Mouse (Mus musculus) limb, embryonic 15.5 days (tissue): Measurements from ENCODE around the gene Tmem150a. TPM values are rescaled to one million over a fixed set of nuclear protein-coding genes. Genes with fewer than 3 reads are reported as not detected.

Experiments used
- ATAC-seq: fragments of 200-750 bp; cut with Nextera tagmentation; 2 replicates; pipeline ENCODE4 v1.8.0; 2017; ENCODE audit warnings: low read depth, moderate TSS enrichment; ENCODE audit not compliant: insufficient number of reproducible peaks, low FRiP score, low TSS enrichment
- H3K27ac ChIP-seq: fragments of 300-500 bp; sonication (generic); 2 replicates; pipeline ENCODE4 v1.5.1; 2015; ENCODE audit warnings: moderate library complexity, mild to moderate bottlenecking, inconsistent platforms
- H3K27me3 ChIP-seq: fragments of 300-500 bp; sonication (generic); 2 replicates; pipeline ENCODE4 v1.6.1; 2015; ENCODE audit warnings: inconsistent platforms
- H3K36me3 ChIP-seq: fragments of 300-500 bp; sonication (generic); 2 replicates; pipeline ENCODE4 v1.6.1; 2015; ENCODE audit warnings: inconsistent platforms
- H3K4me1 ChIP-seq: fragments of 300-500 bp; sonication (generic); 2 replicates; pipeline ENCODE4 v1.6.1; 2015; ENCODE audit warnings: inconsistent platforms
- H3K4me2 ChIP-seq: fragments of 300-500 bp; sonication (generic); 2 replicates; pipeline ENCODE4 v1.6.1; 2015; ENCODE audit warnings: mild to moderate bottlenecking, inconsistent platforms
- H3K4me3 ChIP-seq: fragments of 300-500 bp; sonication (generic); 2 replicates; pipeline ENCODE4 v1.5.1; 2015; ENCODE audit warnings: mild to moderate bottlenecking, inconsistent platforms
- H3K9ac ChIP-seq: fragments of 300-500 bp; sonication (generic); 2 replicates; pipeline ENCODE4 v1.6.1; 2015; ENCODE audit warnings: inconsistent platforms
- H3K9me3 ChIP-seq: fragments of 300-500 bp; sonication (generic); 2 replicates; pipeline ENCODE4 v1.6.1; 2016; ENCODE audit warnings: inconsistent platforms
- WGBS: fragments of 180-500 bp; shearing (Covaris S2); methylation state at CpG from one replicate; pipeline ENCODE4 v1.1.7; 2015; 5-methylcytosine and 5-hydroxymethylcytosine counted together
- polyA plus RNA-seq: library from polyadenylated mRNA; unstranded; fragments of >200 nt; fragmentation: Nextera tagmentation; extraction: Ambion mirVana; gene quantifications from 2 replicates; pipeline ENCODE4 v1.2.1, GENCODE M21; 2015

Gene Tmem150a
- polyA plus RNA-seq, 1 experiment from 2014 or later: 12.6 TPM

DNA sequence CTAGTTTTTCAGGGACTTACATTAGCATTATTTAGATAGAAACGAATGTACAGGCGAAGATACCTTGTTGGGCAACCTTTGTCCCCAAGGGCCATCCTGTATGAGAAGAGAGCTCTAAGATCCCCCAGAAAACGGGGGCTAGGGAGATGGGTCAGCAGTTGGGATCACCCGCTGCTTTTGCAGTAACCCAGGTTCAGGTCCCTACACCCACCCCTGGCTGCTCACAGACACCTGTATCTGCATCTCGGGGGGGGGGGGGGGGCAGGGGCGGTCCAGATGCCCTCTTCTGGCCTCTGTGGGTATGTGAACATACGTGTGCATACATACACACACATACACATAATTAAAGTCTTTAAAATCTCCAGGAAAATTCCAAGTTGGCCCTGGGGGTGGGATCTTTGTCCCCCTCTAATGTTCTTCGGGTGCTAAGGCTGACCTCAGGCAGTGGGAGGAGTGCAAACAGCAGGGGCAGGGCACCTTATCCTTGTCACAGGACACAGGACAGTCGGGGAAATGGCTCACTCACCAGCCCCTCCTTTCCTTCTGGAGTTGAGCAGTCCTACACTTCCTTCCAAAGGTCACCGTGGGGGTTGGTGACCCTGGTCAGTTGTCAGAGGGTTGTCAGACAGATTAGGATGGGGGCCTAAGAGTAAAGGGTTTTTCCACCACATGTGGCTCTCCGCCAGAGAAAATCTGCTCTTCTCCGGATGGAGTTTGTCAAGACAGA is 35.7 kb downstream of the Tmem150a start:
- WGBS: 22% methylated on average over 12 of the region's 12 CpGs
- Histone ChIP-seq H3K27ac (peak overlapping the region; percentile 89), H3K4me1 (peaks cover 29% of the 10 kb centered on the region), H3K36me3 (peaks cover 8% of the 10 kb centered on the region; the same call in 1 of the 2 replicates), H3K9ac (peak overlapping the region; percentile 57; the same call in 1 of the 2 replicates), H3K4me2 (peak overlapping the region; percentile 61), H3K4me3 (peak overlapping the region; percentile 49), H3K9me3 (no peaks in the 10 kb centered on the region), H3K27me3 (no peaks in the 10 kb centered on the region)
- ATAC-seq: no peak

DNA sequence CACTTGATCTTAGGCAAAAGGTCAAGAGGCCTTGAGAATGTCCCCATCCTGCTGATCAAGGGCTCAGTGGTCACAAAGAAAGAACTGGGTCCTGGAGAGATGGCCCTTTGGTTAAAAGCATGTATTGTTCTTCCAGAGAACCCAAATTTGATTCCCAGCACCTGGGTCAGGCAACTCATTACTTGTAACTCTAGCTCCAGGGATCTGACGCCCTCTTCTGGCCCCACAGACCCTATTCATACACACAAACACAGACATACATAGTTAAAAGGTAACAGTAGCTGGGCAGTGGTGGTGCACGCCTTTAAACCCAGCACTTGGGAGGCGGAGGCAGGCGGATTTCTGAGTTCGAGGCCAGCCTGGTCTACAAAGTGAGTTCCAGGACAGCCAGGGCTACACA is 37.1 kb downstream of the Tmem150a start:
- Histone ChIP-seq H3K4me3 (no peak overlapping the region), H3K4me2 (no peak overlapping the region), H3K9me3 (no peaks in the 10 kb centered on the region), H3K4me1 (peaks cover 29% of the 10 kb centered on the region), H3K36me3 (no peaks in the 10 kb centered on the region), H3K9ac (no peak overlapping the region), H3K27me3 (no peaks in the 10 kb centered on the region), H3K27ac (no peak overlapping the region)
- 88% methylated on average over 5 of the region's 5 CpGs for WGBS
- ATAC-seq: no peak

- no peaks in the 10 kb centered on the region for H3K27me3 ChIP-seq
- no peak overlapping the region for H3K27ac ChIP-seq
- H3K36me3 ChIP-seq: no peaks in the 10 kb centered on the region
- H3K9ac ChIP-seq: no peak overlapping the region
- 77% methylated on average over 10 of the region's 10 CpGs for WGBS
- H3K4me1 ChIP-seq: no peaks in the 10 kb centered on the region
- no peak for ATAC-seq
- no peak overlapping the region for H3K4me2 ChIP-seq
- no peaks in the 10 kb centered on the region for H3K9me3 ChIP-seq
- no peak overlapping the region for H3K4me3 ChIP-seq
Observed at GRCm38 (mm10) chr6:72396837-72397251, 41.6 kb downstream of the Tmem150a start.

- WGBS: 55% methylated on average over 2 of the region's 2 CpGs
- no peaks in the 10 kb centered on the region for H3K4me1 ChIP-seq
- no peak overlapping the region for H3K9ac ChIP-seq
- no peaks in the 10 kb centered on the region for H3K9me3 ChIP-seq
- no peak overlapping the region for H3K4me2 ChIP-seq
- no peaks in the 10 kb centered on the region for H3K27me3 ChIP-seq
- no peak overlapping the region for H3K4me3 ChIP-seq
- 0 out of 2 replicates have a peak, but pooled peaks have one; percentile 24 for ATAC-seq
- H3K27ac ChIP-seq: no peak overlapping the region
- no peaks in the 10 kb centered on the region for H3K36me3 ChIP-seq
Observed at GRCm38 (mm10) chr6:72399967-72400366, 44.7 kb downstream of the Tmem150a start.

DNA sequence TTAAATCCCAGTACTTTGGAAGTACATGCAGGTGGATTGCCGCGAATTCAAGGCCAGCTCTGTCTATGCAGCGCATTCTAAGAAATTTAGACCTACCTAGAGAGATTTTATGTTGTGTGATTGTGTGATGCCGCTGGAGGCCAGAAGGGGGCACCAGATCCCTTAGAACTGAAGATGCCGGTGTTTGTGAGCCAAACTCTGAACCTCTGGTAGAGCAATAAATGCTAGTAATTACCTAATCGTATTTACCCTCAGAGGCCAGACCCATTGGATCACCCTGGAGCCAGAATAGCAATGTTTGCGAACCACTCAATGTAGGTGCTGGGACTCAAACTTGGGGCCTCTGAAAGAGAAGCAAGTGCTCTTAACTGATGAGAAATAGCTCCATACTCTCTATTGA is 46.6 kb downstream of the Tmem150a start:
- 17% methylated on average over 7 of the region's 7 CpGs for WGBS
- H3K9me3 ChIP-seq: no peaks in the 10 kb centered on the region

DNA sequence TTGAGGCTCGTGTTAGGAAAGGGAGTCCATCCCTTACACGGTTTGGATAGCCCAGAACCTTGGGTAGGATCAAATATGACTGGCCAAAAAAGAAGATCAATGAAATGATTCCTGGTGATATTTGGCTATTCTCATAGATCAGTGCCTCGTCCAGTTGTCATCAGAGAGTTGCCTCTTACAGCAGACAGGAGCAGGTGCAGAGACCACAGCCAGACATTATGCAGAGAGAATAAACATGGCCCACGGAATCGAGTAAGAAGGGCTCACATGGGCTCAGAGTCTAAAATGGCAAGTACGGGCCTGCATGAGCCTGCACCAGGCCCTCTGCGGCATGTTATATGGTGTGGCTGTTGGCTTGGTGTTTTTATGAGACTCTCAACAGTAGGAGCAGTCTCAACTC is 50.1 kb downstream of the Tmem150a start:
- H3K9me3 ChIP-seq: no peaks in the 10 kb centered on the region
- 70% methylated on average over 7 of the region's 7 CpGs for WGBS
- no peaks in the 10 kb centered on the region for H3K36me3 ChIP-seq
- H3K4me1 ChIP-seq: no peaks in the 10 kb centered on the region
- no peak for ATAC-seq
- no peaks in the 10 kb centered on the region for H3K27me3 ChIP-seq
- no peak overlapping the region for H3K4me3 ChIP-seq
- H3K27ac ChIP-seq: no peak overlapping the region
- no peak overlapping the region for H3K4me2 ChIP-seq
- no peak overlapping the region for H3K9ac ChIP-seq

More for the DNA sequence above, 46.6 kb downstream of the Tmem150a start:
- Histone ChIP-seq H3K9ac (no peak overlapping the region), H3K27ac (no peak overlapping the region), H3K4me1 (no peaks in the 10 kb centered on the region), H3K4me2 (no peak overlapping the region), H3K4me3 (no peak overlapping the region), H3K36me3 (no peaks in the 10 kb centered on the region), H3K27me3 (no peaks in the 10 kb centered on the region)
- no peak for ATAC-seq

DNA sequence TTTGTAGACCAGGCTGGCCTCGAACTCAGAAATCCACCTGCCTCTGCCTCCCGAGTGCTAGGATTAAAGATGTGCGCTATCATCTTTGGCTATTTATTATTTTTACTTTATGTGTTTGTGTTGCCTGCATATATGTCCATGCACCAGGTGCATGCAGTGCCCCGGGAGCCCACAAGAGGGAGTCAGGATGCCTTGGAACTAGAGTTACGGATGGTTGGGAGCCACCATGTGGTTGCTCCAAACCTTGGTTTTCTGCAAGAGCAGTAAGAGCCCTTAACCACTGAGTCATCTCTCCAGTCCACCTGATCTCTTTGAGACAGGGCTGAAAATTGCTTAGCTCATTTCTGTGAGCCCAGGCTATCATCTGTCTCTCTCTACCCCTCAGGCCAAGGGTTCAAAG is 51.9 kb downstream of the Tmem150a start:
- H3K27me3 ChIP-seq: no peaks in the 10 kb centered on the region
- no peaks in the 10 kb centered on the region for H3K9me3 ChIP-seq
- H3K9ac ChIP-seq: no peak overlapping the region
- H3K36me3 ChIP-seq: no peaks in the 10 kb centered on the region
- no peak overlapping the region for H3K27ac ChIP-seq
- no peaks in the 10 kb centered on the region for H3K4me1 ChIP-seq
- WGBS: 3% methylated on average over 5 of the region's 5 CpGs
- H3K4me3 ChIP-seq: no peak overlapping the region
- peak; percentile 67; the same call in 1 of the 2 replicates for ATAC-seq
- no peak overlapping the region for H3K4me2 ChIP-seq

Other genes starting within 250 kb of the Tmem150a start
- 17.0 and 20.2 TPM in 2 replicates for gene Atoh8, start 119.9 kb upstream of the Tmem150a start, polyA plus RNA-seq
- not detected in 2 replicates for gene Sftpb, start 50.8 kb upstream of the Tmem150a start, polyA plus RNA-seq
- 34.0 and 38.2 TPM in 2 replicates for gene Usp39, start 10.3 kb upstream of the Tmem150a start, polyA plus RNA-seq
- gene 0610030E20Rik, start 8.1 kb upstream of the Tmem150a start, polyA plus RNA-seq: 28.7 and 30.3 TPM in 2 replicates
- 97.2 and 99.0 TPM in 2 replicates for gene Rnf181, start 11.5 kb downstream of the Tmem150a start, polyA plus RNA-seq
- 20.5 and 22.2 TPM in 2 replicates for gene Vamp5, start 25.0 kb downstream of the Tmem150a start, polyA plus RNA-seq
- 174 and 184 TPM in 2 replicates for gene Vamp8, start 35.3 kb downstream of the Tmem150a start, polyA plus RNA-seq
- 48.0 and 52.6 TPM in 2 replicates for gene Ggcx, start 58.9 kb downstream of the Tmem150a start, polyA plus RNA-seq
- 334 and 355 TPM in 2 replicates for gene Mat2a, start 84.1 kb downstream of the Tmem150a start, polyA plus RNA-seq
- gene Sh2d6, start 166.3 kb downstream of the Tmem150a start, polyA plus RNA-seq: 0.17 and 0.36 TPM in 2 replicates
- 123 and 127 TPM in 2 replicates for gene Capg, start 188.9 kb downstream of the Tmem150a start, polyA plus RNA-seq
- gene Elmod3, start 243.0 kb downstream of the Tmem150a start, polyA plus RNA-seq: 18.2 and 18.8 TPM in 2 replicates
- gene Retsat, start 243.0 kb downstream of the Tmem150a start, polyA plus RNA-seq: 16.3 and 17.3 TPM in 2 replicates